Mouse (Mus musculus): ENCODE data around the gene Slc9a8.
A peak's percentile ranks its signal among the peaks of the same experiment; 100 is the strongest.

The Slc9a8 gene

GRCm38 (mm10) chr2:167415970-167416563 lies 5.4 kb upstream of the Slc9a8 start:
- no peak for DNase-seq

GRCm38 (mm10) chr2:167417048-167417447 lies 4.5 kb upstream of the Slc9a8 start:
- no peak for DNase-seq

GRCm38 (mm10) chr2:167417694-167418093 lies 3.8 kb upstream of the Slc9a8 start:
- peak; percentile 49 to 58 for DNase-seq

- peak; percentile 81 to 87 for DNase-seq
These were observed 2.3 kb upstream of the Slc9a8 start for GRCm38 (mm10) chr2:167419204-167419603.

- no peak for DNase-seq
These were observed 686 bp upstream of the Slc9a8 start for GRCm38 (mm10) chr2:167420811-167421241.

- DNase-seq: no peak
These were observed 598 bp downstream of the Slc9a8 start for GRCm38 (mm10) chr2:167422150-167422470.

- DNase-seq: no peak
These were observed 1.6 kb downstream of the Slc9a8 start for GRCm38 (mm10) chr2:167423031-167423611.

- no peak for DNase-seq
These were observed 2.5 kb downstream of the Slc9a8 start for GRCm38 (mm10) chr2:167424040-167424439.

- DNase-seq: no peak
These were observed 3.0 kb downstream of the Slc9a8 start for GRCm38 (mm10) chr2:167424516-167424915.

GRCm38 (mm10) chr2:167425407-167425806 lies 3.9 kb downstream of the Slc9a8 start:
- no peak for DNase-seq

GRCm38 (mm10) chr2:167429596-167429995 lies 8.1 kb downstream of the Slc9a8 start:
- DNase-seq: no peak

- no peak for DNase-seq
These were observed 9.4 kb downstream of the Slc9a8 start for GRCm38 (mm10) chr2:167430737-167431417.

GRCm38 (mm10) chr2:167431418-167431776 lies 9.9 kb downstream of the Slc9a8 start:
- DNase-seq: no peak

GRCm38 (mm10) chr2:167434570-167434969 lies 13.1 kb downstream of the Slc9a8 start:
- DNase-seq: no peak

- no peak for DNase-seq
These were observed 14.1 kb downstream of the Slc9a8 start for GRCm38 (mm10) chr2:167435631-167436030.

GRCm38 (mm10) chr2:167436371-167436770 lies 14.9 kb downstream of the Slc9a8 start:
- no peak for DNase-seq

- no peak for DNase-seq
These were observed 17.9 kb downstream of the Slc9a8 start for GRCm38 (mm10) chr2:167439422-167439821.

GRCm38 (mm10) chr2:167443411-167444193 lies 22.1 kb downstream of the Slc9a8 start:
- no peak for DNase-seq

- DNase-seq: no peak
These were observed 24.6 kb downstream of the Slc9a8 start for GRCm38 (mm10) chr2:167445911-167446780.

GRCm38 (mm10) chr2:167447207-167447606 lies 25.7 kb downstream of the Slc9a8 start:
- DNase-seq: no peak

- no peak for DNase-seq
These were observed 26.1 kb downstream of the Slc9a8 start for GRCm38 (mm10) chr2:167447629-167448028.
